Mouse (Mus musculus): ENCODE data around the gene Rora.

DNA sequence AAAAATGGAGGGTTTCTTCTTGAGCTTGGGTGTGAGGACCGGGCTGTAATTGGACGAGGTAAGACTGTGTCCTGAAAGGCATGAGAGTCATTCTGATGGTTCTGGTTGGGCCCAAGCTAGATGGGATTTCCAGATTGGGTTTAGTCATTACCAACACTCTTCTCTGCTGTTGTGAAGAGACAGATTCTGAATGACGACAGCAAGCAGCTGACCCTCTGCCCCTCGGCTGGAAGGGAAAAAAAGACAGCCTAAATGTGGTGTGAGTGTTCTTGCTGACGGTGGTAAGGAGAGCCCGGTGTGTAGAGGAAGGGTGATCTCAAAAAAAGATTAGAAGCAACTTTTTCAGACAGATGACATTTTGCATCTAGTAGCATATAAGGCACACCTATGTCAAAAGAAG is 686.2 kb downstream of the Rora start:
- TF ChIP-seq CTCF (IDR thresholded peaks at IDR 0.05; ENCODE audit: control insufficient read depth, insufficient read depth, low read length) (no peak), POLR2A (IDR thresholded peaks at IDR 0.05; ENCODE audit: borderline replicate concordance, control insufficient read depth, low read depth, low read length) (no peak)
